25 mouse cellular contexts compared by ENCODE assay signal in the genomic region with DNA sequence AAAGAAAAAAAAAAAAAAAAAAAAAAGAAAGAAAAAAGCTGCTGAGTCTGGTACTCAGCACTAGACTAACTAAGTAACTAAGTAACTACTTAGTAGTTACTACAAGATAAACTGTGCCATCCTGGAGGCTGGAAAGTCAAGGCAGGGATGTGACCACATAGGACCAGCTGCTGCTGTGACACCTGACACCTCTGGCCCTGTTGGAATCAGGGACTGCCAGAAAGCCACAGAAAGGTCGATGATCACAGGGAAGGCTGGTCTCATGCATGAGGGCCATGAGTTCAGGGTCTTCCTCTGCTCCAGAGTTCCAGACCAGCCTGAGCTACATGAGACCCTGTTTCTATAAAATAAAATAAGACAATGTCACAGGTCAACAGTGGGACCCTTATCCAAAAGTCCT.
"Had no signal": no experiment of that assay in that cellular context is flagged by ENCODE, and none has a peak within 500 bp of the region (broad histone marks: within the 10 kb centered on the region; RNA-seq: fewer than 3 reads in every experiment).

No protein-coding gene starts in this region.

- H3K4me2 ChIP-seq: heart, embryonic 12.5 days; hindbrain, embryonic 12.5 days; hindbrain, embryonic 14.5 days; intestine, embryonic 15.5 days; limb, embryonic 12.5 days; liver, embryonic 11.5 days; liver, embryonic 13.5 days; liver, embryonic 15.5 days had no signal

- DNase-seq: heart, adult 18-20 months; heart, postnatal 10 days; heart, postnatal 4 days; kidney, adult 18-20 months; kidney, adult 8-10 months; kidney, postnatal 10 days; kidney, postnatal 25 days; kidney, postnatal 4 days; layer of hippocampus, adult 9-11 months; layer of hippocampus, postnatal 36 days; liver, embryonic 13.5 days had no signal

- ATAC-seq: hindbrain, embryonic 16.5 days; inflammation-experienced regulatory T-cells, adult 6 months; intestine, embryonic 15.5 days; intestine, postnatal 0 days had no signal

- H3K27ac ChIP-seq: heart, embryonic 10.5 days; hindbrain, embryonic 10.5 days; hindbrain, embryonic 12.5 days; hindbrain, embryonic 14.5 days; intestine, embryonic 15.5 days; layer of hippocampus, adult 2 months; limb, embryonic 10.5 days; limb, embryonic 12.5 days; liver, embryonic 13.5 days; liver, embryonic 15.5 days had no signal

- H3K4me3 ChIP-seq: heart, embryonic 10.5 days; heart, embryonic 12.5 days; hindbrain, embryonic 10.5 days; hindbrain, embryonic 12.5 days; intestine, embryonic 15.5 days; layer of hippocampus, adult 2 months; limb, embryonic 10.5 days; limb, embryonic 12.5 days; liver, embryonic 13.5 days; liver, embryonic 15.5 days had no signal

- H3K9ac ChIP-seq: heart, embryonic 12.5 days; hindbrain, embryonic 12.5 days; hindbrain, embryonic 14.5 days; intestine, embryonic 15.5 days; limb, embryonic 12.5 days; liver, embryonic 13.5 days; liver, embryonic 15.5 days had no signal

- H3K27me3 ChIP-seq: heart, embryonic 12.5 days; intestine, embryonic 15.5 days; limb, embryonic 12.5 days; liver, embryonic 13.5 days; liver, embryonic 15.5 days had no signal

- H3K9me3 ChIP-seq: intestine, embryonic 15.5 days; limb, embryonic 10.5 days; liver, embryonic 13.5 days; liver, embryonic 15.5 days had no signal
